In genomic region chr6:55829722-55830121, GRCm38 (mm10) we compare ENCODE assay signal across 24 mouse cellular contexts. TPM values are rescaled to one million over a fixed set of nuclear protein-coding genes. Genes with fewer than 3 reads are reported as not detected.
A peak's percentile ranks its signal among the peaks of the same experiment; 100 is the strongest.
DNase-seq lines count a peak whose midpoint lies in the region; ATAC-seq lines count a peak whose summit lies in the region.
"Had no signal": no experiment of that assay in that cellular context is flagged by ENCODE, and none has a peak within 500 bp of the region (broad histone marks: within the 10 kb centered on the region; RNA-seq: fewer than 3 reads in every experiment).

No protein-coding gene starts in this region.

- H3K4me3 ChIP-seq in midbrain, embryonic 13.5 days (replicated peaks): no peak overlapping the region
- H3K4me3 ChIP-seq: embryonic facial prominence, embryonic 10.5 days; embryonic facial prominence, embryonic 12.5 days; forebrain, embryonic 12.5 days had no signal

- H3K9ac ChIP-seq in midbrain, embryonic 13.5 days (replicated peaks): no peak overlapping the region
- H3K9ac ChIP-seq: embryonic facial prominence, embryonic 12.5 days; forebrain, embryonic 12.5 days had no signal

- H3K27ac ChIP-seq in midbrain, embryonic 13.5 days: no peak overlapping the region
- H3K27ac ChIP-seq: embryonic facial prominence, embryonic 10.5 days; embryonic facial prominence, embryonic 12.5 days; forebrain, embryonic 12.5 days had no signal

- peak; percentile 73 for ATAC-seq in common myeloid progenitor, adult 5-6 weeks (replicated peaks; ENCODE audit: low read depth, poor library complexity, severe bottlenecking)
- peak; percentile 45 to 53; a peak in 3 of 4 replicates for ATAC-seq in hematopoietic stem cell, adult 5-6 weeks (replicated peaks in 1 of 2; ENCODE audit: insufficient read depth in 1 of 2, low FRiP score in 2 of 2, low TSS enrichment in 1 of 2, low read depth in 1 of 2, poor library complexity in 2 of 2, severe bottlenecking in 2 of 2)
- no peak for ATAC-seq in midbrain, embryonic 13.5 days
- ATAC-seq: activated CD4-positive, CD25-positive, alpha-beta regulatory T cell, adult 4 months; forebrain, embryonic 14.5 days; forebrain, embryonic 16.5 days; Patski had no signal

- H3K36me3 ChIP-seq in midbrain, embryonic 13.5 days: no peaks in the 10 kb centered on the region
- H3K36me3 ChIP-seq: embryonic facial prominence, embryonic 10.5 days; embryonic facial prominence, embryonic 12.5 days; forebrain, embryonic 12.5 days; G1E had no signal

- DNase-seq in 416B (ENCODE audit: low read depth): peak; percentile 3
- DNase-seq in left cerebral cortex, adult 8-10 months (ENCODE audit: low spot score in 2 of 2): no peak
- DNase-seq in embryo, embryonic 11 days: no peak
- DNase-seq: adrenal gland, adult 8-10 months; adrenal gland, postnatal 14 days; adrenal gland, postnatal 36 days; cerebellum, adult 11-12 months; cerebellum, adult 2 months; cerebellum, adult 9-10 months; cerebellum, postnatal 10 days; cerebellum, postnatal 25 days had no signal

- no peak overlapping the region for H3K4me2 ChIP-seq in midbrain, embryonic 13.5 days (replicated peaks)
- H3K4me2 ChIP-seq: embryonic facial prominence, embryonic 12.5 days; forebrain, embryonic 12.5 days had no signal

- 92% methylated on average over 6 of the region's 6 CpGs for WGBS in midbrain, embryonic 13.5 days

- no peaks in the 10 kb centered on the region for H3K9me3 ChIP-seq in midbrain, embryonic 13.5 days
- H3K9me3 ChIP-seq: embryonic facial prominence, embryonic 10.5 days; embryonic facial prominence, embryonic 12.5 days; forebrain, embryonic 12.5 days; G1E had no signal

- H3K27me3 ChIP-seq in midbrain, embryonic 13.5 days: no peaks in the 10 kb centered on the region
- H3K27me3 ChIP-seq: embryonic facial prominence, embryonic 12.5 days; forebrain, embryonic 12.5 days had no signal

- H3K4me1 ChIP-seq in midbrain, embryonic 13.5 days (replicated peaks): no peaks in the 10 kb centered on the region
- H3K4me1 ChIP-seq: forebrain, embryonic 12.5 days had no signal

RNA-seq across cellular contexts. Expression of gene Itprid1, which starts 7.0 kb away (rescaled TPM):
- not detected in 2 replicates for total RNA-seq in common myeloid progenitor, adult 5-6 weeks (2017)
- total RNA-seq in hematopoietic stem cell, adult 5-6 weeks (2017): not detected in 2 replicates
- total RNA-seq in left cerebral cortex, adult 8-10 months (2022): 1 to 10 TPM; 1.2 to 1.5 (median 1.3) TPM
- not detected in 2 replicates for polyA plus RNA-seq in midbrain, embryonic 13.5 days (2015; fragmentation: Nextera tagmentation; extraction: Ambion mirVana)
- total RNA-seq: adrenal gland, adult 18-20 months; G1E had no signal
- polyA plus RNA-seq: activated CD4-positive, CD25-positive, alpha-beta regulatory T cell, adult 4 months; C2C12; cerebellum, adult 2 months; embryonic facial prominence, embryonic 10.5 days; G1E; Patski had no signal
